Mouse (Mus musculus) hindbrain, embryonic 11.5 days (tissue): ENCODE data around the gene Coro1c. TPM values are rescaled to one million over a fixed set of nuclear protein-coding genes. Genes with fewer than 3 reads are reported as not detected.

ENCODE experiments used
- ATAC-seq: fragments of 200-750 bp; cut with Nextera tagmentation; 2 replicates; pipeline ENCODE4 v1.8.0; 2017; ENCODE audit warnings: mild to moderate bottlenecking, moderate TSS enrichment, moderate library complexity; ENCODE audit not compliant: low FRiP score
- DNase-seq: peaks from one replicate; pipeline ENCODE4 v3.0.0-alpha.2; 2015; ENCODE audit warnings: low spot score
- H3K27ac ChIP-seq: fragments of 300-500 bp; sonication (generic); 2 replicates; pipeline ENCODE4 v1.5.1; 2014; ENCODE audit warnings: mild to moderate bottlenecking, low read depth, low read length
- H3K27me3 ChIP-seq: fragments of 300-500 bp; sonication (generic); 2 replicates; pipeline ENCODE4 v1.6.1; 2014; ENCODE audit warnings: mild to moderate bottlenecking, low read length, moderate library complexity, mixed read lengths; ENCODE audit not compliant: control insufficient read depth, insufficient read depth
- H3K36me3 ChIP-seq: fragments of 300-500 bp; sonication (generic); 2 replicates; pipeline ENCODE4 v1.6.1; 2014; ENCODE audit warnings: mild to moderate bottlenecking, low read length, moderate library complexity, mixed read lengths; ENCODE audit not compliant: control insufficient read depth, insufficient read depth
- H3K4me1 ChIP-seq: fragments of 300-500 bp; sonication (generic); replicated peaks from 2 replicates; pipeline ENCODE4 v1.6.1; 2014; ENCODE audit warnings: low read length, mixed read lengths; ENCODE audit not compliant: control insufficient read depth, insufficient read depth
- H3K4me2 ChIP-seq: fragments of 300-500 bp; sonication (generic); replicated peaks from 2 replicates; pipeline ENCODE4 v1.6.1; 2014; ENCODE audit warnings: mild to moderate bottlenecking, low read depth, low read length
- H3K4me3 ChIP-seq: fragments of 300-500 bp; sonication (generic); 2 replicates; pipeline ENCODE4 v1.5.1; 2014; ENCODE audit warnings: low read depth, low read length
- H3K9ac ChIP-seq: fragments of 300-500 bp; sonication (generic); 2 replicates; pipeline ENCODE4 v1.6.1; 2014; ENCODE audit warnings: low read depth, low read length
- H3K9me3 ChIP-seq: fragments of 300-500 bp; sonication (generic); 2 replicates; pipeline ENCODE4 v1.6.1; 2016; ENCODE audit warnings: low read length; ENCODE audit not compliant: control insufficient read depth
- WGBS: fragments of 180-500 bp; shearing (Covaris S2); extraction: QIAGEN DNeasy Blood & Tissue Kit; methylation state at CpG from one replicate; pipeline ENCODE4 v1.1.7; 2014; 5-methylcytosine and 5-hydroxymethylcytosine counted together
- polyA plus RNA-seq: library from polyadenylated mRNA; unstranded; fragments of >200 nt; fragmentation: Nextera tagmentation; extraction: Ambion mirVana; gene quantifications from 2 replicates; pipeline ENCODE4 v1.2.1, GENCODE M21; 2014

Gene Coro1c
- polyA plus RNA-seq, 1 experiment from 2014 or later: 192 TPM

DNA sequence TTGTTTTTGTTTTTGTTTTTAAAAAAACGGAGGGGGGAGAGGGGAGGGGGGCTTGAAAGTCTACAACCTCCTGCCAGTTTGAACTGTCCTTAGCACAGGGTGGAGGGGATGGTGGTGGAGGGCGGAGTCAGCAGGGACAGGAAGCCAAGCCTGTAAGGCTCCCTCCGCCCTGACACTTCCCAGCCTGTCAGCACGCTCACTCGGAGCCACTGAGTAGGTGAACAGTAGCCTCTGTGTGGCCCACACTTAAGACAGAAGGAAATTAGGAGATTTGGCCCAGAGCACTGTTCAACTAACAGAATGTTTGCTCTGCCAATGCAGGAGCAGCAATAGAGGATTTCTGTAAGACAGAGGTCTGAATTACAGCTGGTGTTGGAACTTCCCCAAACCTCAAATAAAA, 49.6 kb downstream of the Coro1c start:
- Histone ChIP-seq H3K9me3 (no peaks in the 10 kb centered on the region), H3K27ac (no peak overlapping the region; the same call in 1 of the 2 replicates), H3K4me2 (no peak overlapping the region), H3K9ac (no peak overlapping the region), H3K4me3 (no peak overlapping the region), H3K27me3 (no peaks in the 10 kb centered on the region), H3K36me3 (0 out of 2 replicates have a peak, but pooled peaks cover under 1% of the 10 kb centered on the region), H3K4me1 (peaks cover 11% of the 10 kb centered on the region)
- DNase-seq (no peak), ATAC-seq (no peak)
- WGBS: 61% methylated on average over 5 of the region's 5 CpGs

- Histone ChIP-seq H3K9ac (no peak overlapping the region), H3K27me3 (no peaks in the 10 kb centered on the region), H3K9me3 (no peaks in the 10 kb centered on the region), H3K4me1 (peaks cover 11% of the 10 kb centered on the region), H3K4me3 (no peak overlapping the region), H3K4me2 (no peak overlapping the region), H3K36me3 (no peaks in the 10 kb centered on the region), H3K27ac (no peak overlapping the region; the same call in 1 of the 2 replicates)
- WGBS: 87% methylated on average over 10 of the region's 10 CpGs
- ATAC-seq (no peak), DNase-seq (no peak)
Measured at GRCm38 (mm10) chr5:113858550-113858949, 50.0 kb downstream of the Coro1c start.

DNA sequence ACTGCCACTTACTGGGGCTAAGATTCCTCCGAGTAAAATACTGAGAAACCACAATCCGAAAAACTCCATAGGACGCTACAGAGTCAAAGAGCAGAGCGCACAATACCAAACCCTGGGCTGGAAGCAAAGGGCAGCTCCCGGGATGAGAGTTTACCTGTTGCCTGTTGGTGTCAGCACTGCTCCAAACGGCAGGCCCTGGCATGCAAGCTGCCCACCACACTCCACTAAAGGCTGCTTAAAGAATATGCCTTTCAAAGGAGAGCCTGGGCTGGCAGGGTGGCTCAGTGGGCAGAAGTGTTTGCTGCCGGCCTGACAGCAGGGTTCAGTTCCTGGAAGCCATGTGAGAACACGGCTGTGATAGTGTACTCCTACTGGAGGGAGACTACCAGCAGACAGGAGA, 50.9 kb downstream of the Coro1c start:
- ATAC-seq (no peak), DNase-seq (no peak)
- Histone ChIP-seq H3K27ac (no peak overlapping the region), H3K4me1 (peaks cover 11% of the 10 kb centered on the region), H3K27me3 (no peaks in the 10 kb centered on the region), H3K4me3 (no peak overlapping the region), H3K36me3 (no peaks in the 10 kb centered on the region), H3K9ac (no peak overlapping the region), H3K9me3 (no peaks in the 10 kb centered on the region), H3K4me2 (no peak overlapping the region)
- WGBS: 70% methylated on average over 8 of the region's 8 CpGs

DNA sequence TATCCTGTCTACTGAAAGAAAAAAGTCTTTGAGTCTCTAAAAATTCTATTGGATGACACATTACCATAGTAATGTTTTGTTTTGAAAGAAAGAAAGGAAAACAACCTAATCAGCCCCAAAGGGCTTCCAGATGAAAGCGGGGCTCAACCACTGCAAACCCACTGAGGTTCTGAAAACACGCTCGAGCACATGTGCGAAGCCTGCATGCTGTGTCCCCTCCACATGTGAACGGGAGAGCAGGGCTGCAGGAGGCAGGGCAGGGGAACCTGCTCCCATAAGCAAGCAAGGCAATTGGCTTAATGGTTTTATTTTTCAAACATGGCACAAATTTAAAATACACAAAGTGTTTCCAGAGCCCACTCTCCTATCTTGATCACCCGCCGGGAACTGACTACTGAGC, 51.9 kb downstream of the Coro1c start:
- Histone ChIP-seq H3K4me1 (peaks cover 11% of the 10 kb centered on the region), H3K4me2 (no peak overlapping the region), H3K9ac (peak overlapping the region; percentile 11; the same call in 1 of the 2 replicates), H3K9me3 (no peaks in the 10 kb centered on the region), H3K27me3 (no peaks in the 10 kb centered on the region), H3K4me3 (no peak overlapping the region), H3K27ac (no peak overlapping the region), H3K36me3 (no peaks in the 10 kb centered on the region)
- DNase-seq (no peak), ATAC-seq (no peak)
- WGBS: 72% methylated on average over 7 of the region's 7 CpGs

GRCm38 (mm10) chr5:113855696-113856095, 52.9 kb downstream of the Coro1c start:
- peak; percentile 33 for DNase-seq
- Histone ChIP-seq H3K27ac (peak overlapping the region; percentile 61), H3K4me1 (peaks cover 11% of the 10 kb centered on the region), H3K4me3 (no peak overlapping the region), H3K36me3 (no peaks in the 10 kb centered on the region), H3K4me2 (no peak overlapping the region), H3K9ac (no peak overlapping the region), H3K27me3 (no peaks in the 10 kb centered on the region), H3K9me3 (no peaks in the 10 kb centered on the region)
- ATAC-seq: 0 out of 2 replicates have a peak, but pooled peaks have one; percentile 30
- 41% methylated on average over 3 of the region's 3 CpGs for WGBS

DNA sequence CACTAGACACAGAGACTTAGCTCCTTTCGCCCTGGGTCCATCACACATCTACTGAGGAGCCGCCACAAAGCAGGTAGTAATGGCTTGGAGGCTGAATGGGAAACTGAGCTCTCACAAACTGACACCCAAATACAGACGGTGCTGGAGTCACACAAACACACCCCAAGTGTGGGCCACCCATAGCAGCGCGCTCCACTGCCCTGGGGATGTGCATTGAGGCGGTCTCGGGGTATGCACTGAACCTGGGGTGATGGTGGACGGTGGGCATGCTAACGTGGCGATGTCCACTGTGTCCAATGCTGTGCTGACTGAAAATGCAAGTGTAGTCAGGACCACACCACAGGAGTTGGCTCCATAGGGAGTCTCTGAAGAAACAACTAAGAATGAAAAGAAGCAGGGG, 53.4 kb downstream of the Coro1c start:
- peak overlapping the region; percentile 61 for H3K27ac ChIP-seq
- ATAC-seq: 0 out of 2 replicates have a peak, but pooled peaks have one; percentile 17
- no peak overlapping the region for H3K9ac ChIP-seq
- H3K36me3 ChIP-seq: 0 out of 2 replicates have a peak, but pooled peaks cover 2% of the 10 kb centered on the region
- 90% methylated on average over 10 of the region's 10 CpGs for WGBS
- H3K9me3 ChIP-seq: no peaks in the 10 kb centered on the region
- no peak overlapping the region for H3K4me2 ChIP-seq
- H3K27me3 ChIP-seq: no peaks in the 10 kb centered on the region
- H3K4me3 ChIP-seq: no peak overlapping the region
- H3K4me1 ChIP-seq: peaks cover 11% of the 10 kb centered on the region
- DNase-seq: no peak

- WGBS: 50% methylated on average over 14 of the region's 14 CpGs
- Histone ChIP-seq H3K4me1 (peaks cover 11% of the 10 kb centered on the region), H3K4me3 (no peak overlapping the region), H3K27me3 (no peaks in the 10 kb centered on the region), H3K4me2 (no peak overlapping the region), H3K27ac (0 out of 2 replicates have a peak overlapping the region, but pooled peaks have one; percentile 24), H3K9ac (no peak overlapping the region), H3K36me3 (0 out of 2 replicates have a peak, but pooled peaks cover 7% of the 10 kb centered on the region), H3K9me3 (no peaks in the 10 kb centered on the region)
- no peak for ATAC-seq
- peak; percentile 85 for DNase-seq
Measured at GRCm38 (mm10) chr5:113854494-113854893, 54.1 kb downstream of the Coro1c start.

GRCm38 (mm10) chr5:113853541-113853940, 55.0 kb downstream of the Coro1c start:
- H3K27ac ChIP-seq: no peak overlapping the region
- WGBS: 94% methylated on average over 10 of the region's 10 CpGs
- H3K9ac ChIP-seq: no peak overlapping the region
- no peak overlapping the region for H3K4me2 ChIP-seq
- 0 out of 2 replicates have a peak, but pooled peaks cover 7% of the 10 kb centered on the region for H3K36me3 ChIP-seq
- ATAC-seq: no peak
- H3K27me3 ChIP-seq: no peaks in the 10 kb centered on the region
- H3K4me1 ChIP-seq: peaks cover 9% of the 10 kb centered on the region
- H3K9me3 ChIP-seq: no peaks in the 10 kb centered on the region
- no peak for DNase-seq
- H3K4me3 ChIP-seq: no peak overlapping the region

- no peak for DNase-seq
- H3K4me3 ChIP-seq: no peak overlapping the region
- no peak overlapping the region for H3K9ac ChIP-seq
- ATAC-seq: no peak
- no peaks in the 10 kb centered on the region for H3K9me3 ChIP-seq
- H3K36me3 ChIP-seq: 0 out of 2 replicates have a peak, but pooled peaks cover 7% of the 10 kb centered on the region
- no peak overlapping the region for H3K4me2 ChIP-seq
- peaks cover 9% of the 10 kb centered on the region for H3K4me1 ChIP-seq
- H3K27ac ChIP-seq: no peak overlapping the region
- no peaks in the 10 kb centered on the region for H3K27me3 ChIP-seq
- 91% methylated on average over 7 of the region's 7 CpGs for WGBS
Measured at GRCm38 (mm10) chr5:113852463-113852862, 56.1 kb downstream of the Coro1c start.
